Mouse (Mus musculus): ENCODE data around the gene Ptpn23. TPM values are rescaled to one million over a fixed set of nuclear protein-coding genes. Genes with fewer than 3 reads are reported as not detected.
A peak's percentile ranks its signal among the peaks of the same experiment; 100 is the strongest.

The Ptpn23 gene
- polyA plus RNA-seq, 1 experiment from 2014 or later: 18.3 TPM

GRCm38 (mm10) chr9:110350612-110351011, 57.4 kb downstream of the Ptpn23 start:
- H3K4me2 ChIP-seq: no peak overlapping the region
- H3K4me3 ChIP-seq (replicated peaks): no peak overlapping the region
- no peak overlapping the region for H3K27ac ChIP-seq
- WGBS: 81% methylated on average over 5 of the region's 5 CpGs
- H3K36me3 ChIP-seq: peaks cover 14% of the 10 kb centered on the region; the same call in 1 of the 2 replicates
- H3K9me3 ChIP-seq: no peaks in the 10 kb centered on the region
- no peaks in the 10 kb centered on the region for H3K27me3 ChIP-seq
- ATAC-seq (ENCODE audit: insufficient number of reproducible peaks, insufficient read depth, low FRiP score, low TSS enrichment, low read depth): no peak
- H3K9ac ChIP-seq (replicated peaks): no peak overlapping the region
- peaks cover 2% of the 10 kb centered on the region for H3K4me1 ChIP-seq (replicated peaks)

- no peaks in the 10 kb centered on the region for H3K9me3 ChIP-seq
- H3K4me3 ChIP-seq (replicated peaks): no peak overlapping the region
- peaks cover 10% of the 10 kb centered on the region; the same call in 1 of the 2 replicates for H3K36me3 ChIP-seq
- 70% methylated on average over 5 of the region's 5 CpGs for WGBS
- H3K4me1 ChIP-seq (replicated peaks): peaks cover 6% of the 10 kb centered on the region
- H3K4me2 ChIP-seq: no peak overlapping the region
- no peak overlapping the region for H3K9ac ChIP-seq (replicated peaks)
- H3K27ac ChIP-seq: no peak overlapping the region
- no peak for ATAC-seq (ENCODE audit: insufficient number of reproducible peaks, insufficient read depth, low FRiP score, low TSS enrichment, low read depth)
- H3K27me3 ChIP-seq: no peaks in the 10 kb centered on the region
Measured at GRCm38 (mm10) chr9:110350188-110350587, 57.8 kb downstream of the Ptpn23 start.

- ATAC-seq (ENCODE audit: insufficient number of reproducible peaks, insufficient read depth, low FRiP score, low TSS enrichment, low read depth): no peak
- Histone ChIP-seq H3K27me3 (no peaks in the 10 kb centered on the region), H3K9me3 (no peaks in the 10 kb centered on the region), H3K27ac (no peak overlapping the region), H3K4me2 (no peak overlapping the region), H3K36me3 (no peaks in the 10 kb centered on the region), H3K4me3 (replicated peaks) (no peak overlapping the region), H3K9ac (replicated peaks) (no peak overlapping the region), H3K4me1 (replicated peaks) (peaks cover 11% of the 10 kb centered on the region)
- 80% methylated on average over 4 of the region's 4 CpGs for WGBS
Measured at GRCm38 (mm10) chr9:110348899-110349298, 59.1 kb downstream of the Ptpn23 start.

- Histone ChIP-seq H3K27me3 (no peaks in the 10 kb centered on the region), H3K36me3 (no peaks in the 10 kb centered on the region), H3K4me2 (no peak overlapping the region), H3K4me3 (replicated peaks) (no peak overlapping the region), H3K9me3 (no peaks in the 10 kb centered on the region), H3K27ac (peak overlapping the region; percentile 56; the same call in 1 of the 2 replicates), H3K4me1 (replicated peaks) (peaks cover 11% of the 10 kb centered on the region), H3K9ac (replicated peaks) (peak overlapping the region; percentile 1; the same call in 1 of the 2 replicates)
- no peak for ATAC-seq (ENCODE audit: insufficient number of reproducible peaks, insufficient read depth, low FRiP score, low TSS enrichment, low read depth)
- WGBS: 29% methylated on average over 7 of the region's 7 CpGs
Measured at GRCm38 (mm10) chr9:110345057-110345739, 62.8 kb downstream of the Ptpn23 start.

DNA sequence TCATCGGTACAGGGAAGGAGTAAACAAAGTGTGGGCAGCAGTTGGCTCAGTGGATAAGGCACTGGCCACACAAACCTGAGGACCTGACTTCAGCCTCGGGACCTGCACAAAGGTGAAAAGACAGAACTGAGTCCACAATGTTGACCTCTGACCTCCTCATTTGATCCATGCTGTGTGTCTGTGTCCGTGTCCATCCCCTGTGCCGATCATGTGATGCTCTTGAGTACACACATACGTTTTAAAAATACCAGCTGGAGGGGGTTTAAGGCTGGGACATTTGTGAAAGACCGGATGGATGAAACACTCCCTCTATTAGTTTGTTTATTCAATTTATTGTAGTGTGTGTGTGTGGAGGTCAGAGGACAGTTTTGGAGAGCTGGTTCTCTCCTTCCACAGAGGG, 64.2 kb downstream of the Ptpn23 start:
- no peak overlapping the region for H3K4me3 ChIP-seq (replicated peaks)
- H3K9ac ChIP-seq (replicated peaks): no peak overlapping the region
- WGBS: 70% methylated on average over 6 of the region's 6 CpGs
- no peaks in the 10 kb centered on the region for H3K27me3 ChIP-seq
- no peak overlapping the region for H3K27ac ChIP-seq
- H3K4me1 ChIP-seq (replicated peaks): peaks cover 11% of the 10 kb centered on the region
- H3K4me2 ChIP-seq: no peak overlapping the region
- H3K9me3 ChIP-seq: no peaks in the 10 kb centered on the region
- ATAC-seq (ENCODE audit: insufficient number of reproducible peaks, insufficient read depth, low FRiP score, low TSS enrichment, low read depth): no peak
- H3K36me3 ChIP-seq: no peaks in the 10 kb centered on the region

GRCm38 (mm10) chr9:110342008-110342407, 66.0 kb downstream of the Ptpn23 start:
- H3K4me1 ChIP-seq (replicated peaks): peaks cover 11% of the 10 kb centered on the region
- WGBS: 71% methylated on average over 8 of the region's 8 CpGs
- no peak overlapping the region for H3K4me2 ChIP-seq
- no peaks in the 10 kb centered on the region for H3K27me3 ChIP-seq
- no peak overlapping the region for H3K27ac ChIP-seq
- no peak overlapping the region for H3K9ac ChIP-seq (replicated peaks)
- H3K9me3 ChIP-seq: no peaks in the 10 kb centered on the region
- H3K4me3 ChIP-seq (replicated peaks): no peak overlapping the region
- ATAC-seq (ENCODE audit: insufficient number of reproducible peaks, insufficient read depth, low FRiP score, low TSS enrichment, low read depth): no peak
- no peaks in the 10 kb centered on the region for H3K36me3 ChIP-seq

DNA sequence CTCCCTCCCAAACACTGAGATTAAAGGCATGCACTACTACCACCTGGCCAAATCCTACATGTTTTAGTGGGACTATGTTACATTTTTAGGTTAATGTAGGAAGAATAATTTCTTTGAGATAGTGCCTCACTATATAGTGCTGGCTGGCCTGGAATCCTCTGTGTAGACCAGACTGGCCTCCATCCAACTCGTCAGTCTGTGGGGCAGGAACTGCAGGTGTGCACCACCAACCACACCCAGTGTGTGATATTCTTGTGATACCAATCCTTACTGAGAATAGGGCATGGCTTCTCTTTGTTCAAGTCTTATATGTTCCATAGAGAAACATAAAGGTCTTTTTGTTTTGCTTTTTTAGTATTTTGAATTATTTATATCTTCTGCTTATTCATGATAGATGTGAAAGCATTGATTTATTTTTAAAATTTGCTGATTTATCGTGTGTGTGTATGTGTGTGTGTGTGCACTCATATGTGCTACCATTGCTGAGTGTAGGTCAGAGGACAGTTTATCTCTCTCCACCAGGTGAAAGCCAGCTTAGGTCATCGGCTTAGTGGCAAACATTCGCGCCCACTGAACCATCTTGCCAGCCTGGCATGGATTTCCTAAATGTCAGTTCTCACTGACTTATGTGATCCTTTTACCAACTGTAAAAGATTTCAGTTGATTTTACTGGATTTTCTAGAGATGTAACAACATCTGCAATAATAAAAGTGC, 67.8 kb downstream of the Ptpn23 start:
- H3K9me3 ChIP-seq: no peaks in the 10 kb centered on the region
- no peak overlapping the region for H3K4me3 ChIP-seq (replicated peaks)
- H3K4me1 ChIP-seq (replicated peaks): peaks cover 5% of the 10 kb centered on the region
- H3K9ac ChIP-seq (replicated peaks): no peak overlapping the region
- H3K27ac ChIP-seq: no peak overlapping the region
- no peak overlapping the region for H3K4me2 ChIP-seq
- no peaks in the 10 kb centered on the region for H3K27me3 ChIP-seq
- WGBS: 84% methylated on average over 5 of the region's 5 CpGs
- H3K36me3 ChIP-seq: no peaks in the 10 kb centered on the region
- no peak for ATAC-seq (ENCODE audit: insufficient number of reproducible peaks, insufficient read depth, low FRiP score, low TSS enrichment, low read depth)

Other genes with a start within 250 kb of the Ptpn23 start
- gene Cspg5, start 164.4 kb downstream of the Ptpn23 start, polyA plus RNA-seq (2016; fragmentation: Nextera tagmentation; extraction: Ambion mirVana): 0.76 and 1.4 TPM in 2 replicates
- gene Elp6, start 103.0 kb downstream of the Ptpn23 start, polyA plus RNA-seq (2016; fragmentation: Nextera tagmentation; extraction: Ambion mirVana): 37.2 and 40.9 TPM in 2 replicates
- 38.4 and 42.0 TPM in 2 replicates for gene Scap, start 74.9 kb downstream of the Ptpn23 start, polyA plus RNA-seq (2016; fragmentation: Nextera tagmentation; extraction: Ambion mirVana)
- gene Ngp, start 11.5 kb upstream of the Ptpn23 start, polyA plus RNA-seq (2016; fragmentation: Nextera tagmentation; extraction: Ambion mirVana): 0.69 and 0.95 TPM in 2 replicates
- gene Klhl18, start 68.5 kb upstream of the Ptpn23 start, polyA plus RNA-seq (2016; fragmentation: Nextera tagmentation; extraction: Ambion mirVana): 7.8 and 9.6 TPM in 2 replicates
- gene Kif9, start 68.7 kb upstream of the Ptpn23 start, polyA plus RNA-seq (2016; fragmentation: Nextera tagmentation; extraction: Ambion mirVana): 1.6 TPM in 2 replicates
- 46.4 and 51.2 TPM in 2 replicates for gene Setd2, start 124.4 kb upstream of the Ptpn23 start, polyA plus RNA-seq (2016; fragmentation: Nextera tagmentation; extraction: Ambion mirVana)
- gene Nradd, start 216.2 kb upstream of the Ptpn23 start, polyA plus RNA-seq (2016; fragmentation: Nextera tagmentation; extraction: Ambion mirVana): 62.7 and 67.1 TPM in 2 replicates
- 1.1 and 1.6 TPM in 2 replicates for gene Nbeal2, start 245.9 kb upstream of the Ptpn23 start, polyA plus RNA-seq (2016; fragmentation: Nextera tagmentation; extraction: Ambion mirVana)
- gene Ccdc12, start 248.3 kb upstream of the Ptpn23 start, polyA plus RNA-seq (2016; fragmentation: Nextera tagmentation; extraction: Ambion mirVana): 126 and 133 TPM in 2 replicates

Measured in limb, embryonic 12.5 days (tissue).